Mouse (Mus musculus): ENCODE measurements around the gene Wnt1.
"Not testable (repeated sequence)": the region's sequence is repeated elsewhere in the genome, so short reads cannot be mapped to it uniquely, and the experiment has no call there.

The Wnt1 gene

DNA sequence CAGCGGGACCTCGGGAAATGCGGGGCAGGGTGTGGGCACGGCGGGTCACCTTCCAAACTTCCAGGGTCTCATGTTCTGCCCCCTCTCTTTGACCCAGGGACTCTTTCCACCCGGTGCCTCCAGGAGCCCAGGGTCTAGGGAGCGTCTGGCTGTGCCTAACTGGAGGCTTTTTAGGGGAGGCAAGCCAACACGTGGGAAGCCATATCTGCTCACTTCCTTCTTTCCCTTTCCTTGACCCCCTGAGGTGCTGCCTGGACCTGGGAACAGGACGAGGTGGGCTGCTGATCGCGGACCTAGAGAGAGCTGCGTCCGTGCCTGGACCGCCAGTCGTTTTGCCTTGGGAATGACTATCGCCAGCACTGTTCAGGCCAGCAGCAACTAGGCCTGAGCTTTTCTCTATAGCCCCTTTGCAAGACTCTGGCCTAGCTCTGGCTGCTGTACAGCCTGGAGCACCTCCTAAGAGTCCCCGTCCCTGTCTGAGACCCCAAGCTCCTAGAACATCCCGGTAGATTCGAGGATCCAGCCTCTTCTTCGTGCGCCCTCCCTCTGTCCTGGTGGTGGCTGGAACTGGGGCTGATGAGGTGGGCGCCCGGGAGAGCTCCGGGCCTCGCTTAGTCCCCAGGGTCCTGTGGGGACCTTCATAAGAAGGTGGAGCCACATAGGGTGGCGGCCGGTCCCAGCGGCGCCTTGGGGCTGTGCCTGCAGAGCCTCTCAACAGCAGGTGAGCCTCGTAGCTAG, 16.6 kb downstream of the Wnt1 start:
- peak; percentile 39 for DNase-seq (ENCODE audit: low spot score)

DNA sequence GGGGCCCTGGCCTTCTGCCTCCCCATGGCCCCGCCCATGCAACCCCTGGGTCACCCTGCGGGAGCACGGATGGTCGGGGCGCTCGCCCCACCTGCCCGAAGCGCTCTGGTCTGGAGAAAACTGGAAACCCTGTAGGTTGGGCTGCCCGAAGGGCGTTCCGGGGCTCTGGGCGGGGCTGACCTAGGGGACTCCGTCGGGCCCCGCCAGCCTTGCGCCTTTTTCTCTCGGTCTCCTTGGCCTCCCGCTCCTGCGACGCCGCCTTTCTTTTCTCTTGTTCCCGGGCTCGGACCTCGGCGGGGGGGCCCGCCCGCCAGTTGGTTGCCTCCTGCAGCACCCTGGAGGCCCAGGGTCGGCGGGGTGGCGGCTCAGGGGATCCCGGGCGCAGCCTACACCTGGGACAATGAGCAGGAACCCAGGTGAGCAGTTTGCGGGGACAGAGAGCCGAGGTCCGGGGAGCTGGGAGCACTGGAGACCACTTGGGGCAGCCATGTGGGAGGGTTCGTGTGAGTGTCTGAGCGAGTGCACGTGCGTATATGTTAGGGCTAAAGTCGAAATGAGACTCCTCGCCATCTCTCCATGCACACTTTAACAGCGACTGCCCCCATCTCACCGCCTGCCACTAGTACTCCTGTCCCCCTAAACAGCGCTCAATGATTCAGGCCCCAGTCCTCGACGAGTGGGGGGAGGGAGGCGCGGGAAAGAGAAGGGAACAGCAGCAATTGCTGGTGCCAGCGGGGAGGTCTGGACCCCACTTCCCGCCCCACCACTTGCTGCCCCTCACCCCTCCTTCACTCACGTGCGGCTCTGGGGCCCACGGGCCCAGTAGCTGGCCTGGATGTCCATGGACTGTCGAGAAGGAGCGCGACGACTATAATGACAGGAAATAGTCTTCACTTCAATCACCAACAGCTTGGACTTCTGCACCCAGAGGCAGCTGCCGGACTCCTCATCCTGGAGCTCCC, 17.4 kb downstream of the Wnt1 start:
- DNase-seq (ENCODE audit: low spot score), result peak; percentile 33

GRCm38 (mm10) chr15:98807895-98808650, 18.4 kb downstream of the Wnt1 start:
- peak; percentile 35 for DNase-seq (ENCODE audit: low spot score)

DNA sequence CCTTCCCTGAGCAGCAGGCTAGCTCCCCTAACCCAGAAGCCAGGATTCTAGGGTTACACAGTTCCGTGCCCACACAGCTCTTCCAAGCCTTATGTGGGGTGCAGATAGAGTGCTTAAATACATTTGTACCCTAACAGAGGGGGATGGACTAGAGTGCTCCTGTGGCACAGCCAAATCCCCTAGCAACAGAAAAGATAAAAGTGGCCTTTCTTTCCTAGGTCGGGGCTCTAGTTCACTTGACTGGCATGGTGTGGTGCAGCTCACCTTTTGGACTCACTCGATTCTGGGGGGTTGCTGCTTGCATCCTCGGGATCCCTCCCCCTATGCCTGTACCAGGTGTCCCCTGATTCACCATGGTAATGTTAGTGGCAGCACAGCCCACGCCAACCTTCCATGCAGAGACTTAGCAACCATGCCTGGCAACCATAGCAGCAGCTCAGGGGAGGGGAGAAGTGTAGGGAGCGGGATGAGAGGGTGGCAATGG, 19.0 kb downstream of the Wnt1 start:
- no peak for DNase-seq (ENCODE audit: low spot score)

DNA sequence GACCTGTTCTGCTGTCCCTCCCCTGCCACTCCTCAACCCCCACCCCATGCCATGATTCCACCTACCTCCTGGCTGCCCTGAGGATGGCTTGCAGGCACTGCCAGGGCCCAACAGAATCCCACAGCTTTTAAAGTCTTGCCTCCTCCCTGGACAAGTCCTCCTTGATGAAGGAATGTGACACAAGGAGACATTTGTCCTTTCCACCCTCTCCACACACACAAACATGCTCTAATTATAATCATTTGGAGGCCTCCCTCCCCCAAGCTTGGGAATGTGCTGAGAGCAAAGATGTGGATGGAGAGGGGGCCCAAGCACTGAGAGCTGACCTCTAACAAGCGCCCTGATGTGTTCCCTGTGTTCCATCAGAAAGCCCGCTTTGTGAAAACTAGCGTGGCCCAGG, 19.7 kb downstream of the Wnt1 start, which contains the start of gene Ddn:
Gene Ddn, minus strand, starts transcription at position 101 of the 400 bp plus-strand sequence.
- DNase-seq (ENCODE audit: low spot score), result no peak

DNA sequence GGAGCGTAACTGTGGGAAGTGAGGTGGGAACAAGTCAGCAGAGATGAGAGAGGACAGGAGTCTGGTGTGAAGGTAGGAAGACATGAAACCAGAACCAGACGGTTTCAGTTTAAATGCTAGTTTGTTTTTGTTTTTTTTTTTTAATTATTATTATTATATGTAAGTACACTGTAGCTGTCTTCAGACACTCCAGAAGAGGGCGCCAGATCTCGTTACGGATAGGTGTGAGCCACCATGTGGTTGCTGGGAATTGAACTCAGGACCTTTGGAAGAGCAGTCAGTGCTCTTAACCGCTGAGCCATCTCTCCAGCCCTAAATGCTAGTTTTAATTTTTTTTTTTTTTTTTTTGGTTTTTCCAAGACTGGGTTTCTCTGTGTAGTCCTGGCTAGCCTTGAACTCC, 20.6 kb downstream of the Wnt1 start:
- DNase-seq (ENCODE audit: low spot score), result not testable (repeated sequence)

DNA sequence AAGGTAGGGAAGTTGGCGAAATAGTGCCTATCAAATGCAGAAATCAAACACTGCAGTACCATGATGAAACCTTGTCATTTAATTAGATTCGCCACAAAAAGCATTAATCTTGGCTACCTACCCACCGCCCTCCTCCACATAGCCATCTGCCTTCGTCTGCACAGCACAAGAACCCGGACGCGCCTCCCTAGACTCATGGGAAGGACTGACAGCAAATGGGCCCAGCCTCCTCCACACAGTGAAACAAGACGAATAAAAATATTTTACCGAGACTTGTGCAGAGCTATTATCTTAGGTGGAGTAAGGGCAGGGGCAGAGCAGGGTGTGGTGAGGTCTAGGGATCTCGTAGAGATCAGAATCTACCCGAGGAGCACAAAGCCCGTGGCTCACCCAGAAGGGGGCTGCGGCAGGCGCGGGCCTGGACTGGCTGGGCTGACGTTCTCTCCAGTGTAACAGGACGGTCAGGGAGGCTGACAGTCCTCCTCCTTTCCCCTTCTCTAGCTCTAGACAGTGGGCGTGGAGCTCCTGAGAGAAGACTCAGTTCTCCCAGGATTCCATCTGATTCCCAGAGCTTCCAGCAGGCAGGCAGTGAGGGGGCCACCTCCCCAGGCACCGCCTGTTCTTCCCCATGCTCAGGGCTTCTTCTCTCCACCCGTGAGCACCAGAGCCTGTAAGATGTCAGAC, 23.2 kb downstream of the Wnt1 start:
- DNase-seq (ENCODE audit: low spot score), result no peak

DNA sequence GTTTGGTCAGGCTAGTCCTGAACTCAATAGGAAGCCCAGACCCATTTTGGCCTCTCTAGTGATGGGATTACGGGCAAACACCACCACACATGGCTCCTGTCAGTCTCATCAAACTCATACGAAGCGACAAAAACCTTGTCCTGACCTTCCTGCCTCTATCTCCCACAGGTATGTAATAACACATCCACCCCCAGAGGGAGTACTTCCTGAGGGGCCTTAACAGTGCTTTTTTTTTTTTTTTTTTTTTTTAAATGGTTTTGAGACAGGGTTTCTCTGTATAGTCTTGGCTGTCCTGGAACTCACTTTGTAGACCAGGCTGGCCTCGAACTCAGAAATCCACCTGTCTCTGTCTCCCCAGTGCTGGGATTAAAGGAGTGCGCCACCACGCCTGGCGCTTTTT, 28.5 kb downstream of the Wnt1 start:
- DNase-seq (ENCODE audit: low spot score), result no peak

- DNase-seq (ENCODE audit: low spot score), result no peak
These were observed 31.3 kb downstream of the Wnt1 start for GRCm38 (mm10) chr15:98820937-98821336.

DNA sequence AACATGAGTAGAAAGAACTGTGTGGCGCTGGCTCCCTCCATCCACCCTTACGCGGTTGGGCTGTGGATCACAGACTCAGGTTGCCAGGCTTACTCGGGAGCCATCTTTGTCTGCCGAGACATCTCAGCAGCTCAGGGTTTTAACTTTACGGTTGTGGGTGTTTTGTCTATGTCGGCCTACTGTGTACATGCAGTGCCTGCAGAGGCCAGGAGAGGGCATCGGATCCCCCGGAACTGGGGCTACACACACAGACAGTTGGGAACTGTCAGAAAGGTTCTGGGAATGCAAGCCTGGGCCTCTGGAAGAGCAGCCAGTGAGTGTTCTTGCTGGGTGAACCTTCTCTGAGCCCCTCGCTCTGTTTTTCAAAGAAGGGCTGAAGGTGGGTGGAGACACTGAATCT, 31.7 kb downstream of the Wnt1 start:
- no peak for DNase-seq (ENCODE audit: low spot score)

DNA sequence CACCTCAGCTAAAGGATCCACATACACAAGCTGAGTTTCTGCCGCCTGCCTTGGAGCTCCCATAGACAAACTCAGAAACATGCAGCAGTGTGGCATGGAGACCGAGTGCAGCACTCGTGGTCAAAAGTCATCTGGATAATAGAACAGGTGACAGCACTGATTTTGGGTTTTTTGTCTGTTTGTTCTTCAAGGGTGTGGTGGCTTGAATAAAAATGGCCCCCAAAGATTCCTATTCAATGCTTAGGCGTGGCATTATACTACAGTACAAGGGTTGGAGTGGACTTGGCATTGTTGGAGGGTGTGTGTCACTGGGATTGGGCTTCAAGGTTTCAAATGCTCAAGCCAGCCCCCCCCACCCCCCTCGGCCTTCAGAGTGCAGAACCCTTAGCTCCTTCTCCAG, 32.5 kb downstream of the Wnt1 start:
- no peak for DNase-seq (ENCODE audit: low spot score)

GRCm38 (mm10) chr15:98823434-98823833, 33.8 kb downstream of the Wnt1 start:
- no peak for DNase-seq (ENCODE audit: low spot score)

GRCm38 (mm10) chr15:98827611-98828011, 38.0 kb downstream of the Wnt1 start:
- no peak for DNase-seq (ENCODE audit: low spot score)

DNA sequence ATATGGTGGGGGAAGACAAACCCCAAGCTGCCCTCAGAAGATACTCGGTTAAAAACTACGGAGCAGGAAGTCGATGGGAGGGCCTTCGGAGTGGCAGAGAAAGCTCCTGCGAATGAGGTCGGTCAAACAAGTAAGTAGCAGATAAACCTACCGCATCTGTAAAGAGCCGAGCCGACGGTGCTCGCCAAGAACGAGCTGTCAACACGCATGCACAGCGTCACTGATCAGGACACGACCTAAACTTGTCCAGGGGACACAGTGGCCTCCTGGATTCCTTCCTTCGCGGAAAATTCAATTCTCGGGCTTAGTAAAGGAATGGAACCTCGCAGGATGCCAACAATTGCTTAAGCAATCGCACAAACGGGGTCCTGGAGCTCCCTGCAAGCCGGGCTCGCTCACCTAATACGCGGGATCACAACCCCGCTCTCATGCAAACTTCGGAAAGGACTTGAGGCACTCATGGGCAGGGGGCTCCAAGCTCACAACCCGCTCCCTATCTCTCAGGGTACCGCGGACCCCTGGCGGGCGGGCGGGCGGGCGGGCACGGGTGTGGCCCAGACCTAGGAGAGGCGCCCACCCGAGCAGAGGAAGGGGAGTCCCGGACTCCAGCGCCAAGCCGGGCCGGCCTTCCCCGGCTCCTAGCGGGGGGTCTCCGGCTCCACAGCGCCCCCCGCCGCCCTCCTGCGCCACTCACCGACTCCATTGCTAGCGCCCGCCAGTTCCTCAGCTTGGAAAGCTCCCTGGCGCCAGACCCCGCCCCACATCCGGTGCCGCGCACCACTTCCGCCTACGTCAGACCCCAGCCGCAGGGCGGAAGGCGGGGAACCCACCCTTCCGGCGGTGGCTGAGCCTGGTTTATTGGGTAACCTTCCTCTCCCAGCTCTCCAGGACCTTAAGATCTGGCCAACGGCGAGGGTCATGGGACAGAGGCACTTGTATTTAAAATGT, 41.4 kb downstream of the Wnt1 start, which contains the start of gene Prkag1:
Gene Prkag1, minus strand, starts transcription at position 786 of the 948 bp plus-strand sequence.
- DNase-seq (ENCODE audit: low spot score), result peak; percentile 97

GRCm38 (mm10) chr15:98831684-98832035, 42.0 kb downstream of the Wnt1 start:
- DNase-seq (ENCODE audit: low spot score), result no peak

- DNase-seq (ENCODE audit: low spot score), result no peak
These were observed 42.8 kb downstream of the Wnt1 start for GRCm38 (mm10) chr15:98832161-98833058.

DNA sequence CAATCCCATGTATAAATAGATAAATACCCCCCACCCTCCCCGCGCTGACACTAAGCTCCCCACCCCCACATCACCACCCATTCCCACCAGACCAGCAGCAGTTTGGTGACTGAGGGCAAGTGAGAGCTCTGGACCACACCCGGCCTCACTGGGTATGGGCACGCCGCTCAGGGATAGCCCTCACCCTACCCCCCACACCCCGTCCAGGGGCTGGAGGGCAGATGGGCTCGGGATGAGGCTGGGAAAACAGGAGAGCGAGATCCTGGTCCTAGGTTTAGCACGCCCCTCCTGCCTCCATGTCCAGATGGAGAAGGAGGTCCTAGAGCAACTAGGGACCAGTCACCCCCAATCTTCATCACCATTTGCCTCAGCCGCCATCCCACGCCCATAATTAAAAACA, 43.6 kb downstream of the Wnt1 start:
- DNase-seq (ENCODE audit: low spot score), result no peak

DNA sequence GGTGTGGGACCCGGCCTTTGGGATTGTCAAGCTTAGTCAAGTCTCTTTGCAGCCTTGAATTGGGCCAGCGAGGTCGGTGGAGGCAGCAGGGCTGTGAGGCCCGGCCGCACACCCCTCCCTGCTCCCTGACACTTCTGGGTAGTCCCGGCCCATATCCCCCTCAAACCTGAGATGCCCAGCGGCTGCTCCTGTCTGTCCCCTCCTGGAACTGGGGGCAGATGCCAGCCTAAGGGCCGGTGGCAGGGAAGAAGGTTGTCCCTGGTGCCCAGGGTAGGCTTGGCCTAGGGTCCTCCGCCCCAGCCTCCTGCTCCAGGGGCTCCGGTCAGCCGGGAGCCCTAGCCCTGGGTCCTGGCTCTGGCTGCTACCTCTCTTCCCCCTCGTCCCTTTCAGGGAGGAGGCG, 44.4 kb downstream of the Wnt1 start:
- DNase-seq (ENCODE audit: low spot score), result no peak

- DNase-seq (ENCODE audit: low spot score), result no peak
These were observed 45.6 kb downstream of the Wnt1 start for GRCm38 (mm10) chr15:98835291-98835690.
